Mouse (Mus musculus) ES-E14 (cell line): ENCODE measurements around the gene Lims1. TPM values are rescaled to one million over a fixed set of nuclear protein-coding genes. Genes with fewer than 3 reads are reported as not detected.

Experiments
- DNase-seq: peaks from one replicate; pipeline ENCODE4 v3.0.0-alpha.2; 2013; ENCODE audit warnings: low read depth, low spot score
- H3K27ac ChIP-seq: 2 replicates; pipeline ENCODE4 v1.5.1; 2012; ENCODE audit warnings: low read depth, mild to moderate bottlenecking, low read length, moderate library complexity, mixed read lengths; ENCODE audit not compliant: poor library complexity, insufficient read depth, severe bottlenecking
- H3K36me3 ChIP-seq: 2 replicates; pipeline ENCODE4 v1.6.1; 2012; ENCODE audit warnings: mild to moderate bottlenecking, low read length, moderate library complexity, mixed read lengths; ENCODE audit not compliant: control insufficient read depth, poor library complexity, insufficient read depth, severe bottlenecking
- H3K4me1 ChIP-seq, 2 experiments: fragments of 150-350 bp in 1 of 2; sonication (generic) in 1 of 2; 2 replicates each; pipeline ENCODE4 v1.6.1; 2012; ENCODE audit warnings: low read length in 2 of 2, mild to moderate bottlenecking in 1 of 2, mixed read lengths in 1 of 2; ENCODE audit not compliant: control insufficient read depth in 2 of 2, insufficient read depth in 2 of 2, poor library complexity in 1 of 2
- H3K4me3 ChIP-seq, 2 experiments: fragments of 150-350 bp in 1 of 2; sonication (generic) in 1 of 2; 2 replicates each; pipeline ENCODE4 v1.5.1; 2012; ENCODE audit warnings: low read length in 2 of 2, low read depth in 1 of 2, mild to moderate bottlenecking in 1 of 2, mixed read lengths in 1 of 2; ENCODE audit not compliant: insufficient read depth in 1 of 2, poor library complexity in 1 of 2, severe bottlenecking in 1 of 2
- H3K9ac ChIP-seq: 2 replicates; pipeline ENCODE4 v1.6.1; 2012; ENCODE audit warnings: low read depth, mild to moderate bottlenecking, low read length, mixed read lengths; ENCODE audit not compliant: poor library complexity, insufficient read depth, severe bottlenecking
- H3K9me3 ChIP-seq: fragments of 150-350 bp; sonication (generic); 2 replicates; pipeline ENCODE4 v1.6.1; 2012; ENCODE audit warnings: low read depth, mild to moderate bottlenecking, low read length; ENCODE audit not compliant: control insufficient read depth, insufficient read depth
- CHD2 ChIP-seq: IDR thresholded peaks from 2 replicates; pipeline ENCODE4 v1.6.1; 2014; ENCODE audit warnings: mild to moderate bottlenecking, low read depth, low read length, inconsistent platforms
- HCFC1 ChIP-seq: IDR thresholded peaks from 2 replicates; pipeline ENCODE4 v1.6.1; 2012; ENCODE audit warnings: low read length, inconsistent platforms, borderline replicate concordance; ENCODE audit not compliant: insufficient read depth
- MAFK ChIP-seq: IDR thresholded peaks from 2 replicates; pipeline ENCODE4 v1.6.1; 2014; ENCODE audit warnings: mild to moderate bottlenecking, low read depth, low read length, inconsistent platforms; ENCODE audit not compliant: insufficient read depth
- ZC3H11A ChIP-seq: IDR thresholded peaks from 2 replicates; pipeline ENCODE4 v1.6.1; 2012; ENCODE audit warnings: low read depth, mild to moderate bottlenecking, inconsistent platforms, low read length, borderline replicate concordance
- ZNF384 ChIP-seq: IDR thresholded peaks from 2 replicates; pipeline ENCODE4 v1.6.1; 2012; ENCODE audit warnings: low read depth, low read length, inconsistent platforms
- in situ Hi-C, 2 experiments: fragments of 600-800 bp; cut with MboI; formaldehyde crosslinking; loops; one replicate each; pipeline ENCODE4 v1.15.1; 2025; ENCODE audit warnings: low sequenced_read_pairs in 2 of 2, inconsistent platforms in 1 of 2; ENCODE audit not compliant: unreplicated experiment in 2 of 2
- total RNA-seq: library from RNA; depleted of rRNA; stranded (reverse); fragments of 300-350 nt; gene quantifications from 2 replicates; pipeline ENCODE4 v1.2.3, GENCODE M21; 2012

The Lims1 gene
- total RNA-seq, 1 experiment = 51.0 TPM

DNA sequence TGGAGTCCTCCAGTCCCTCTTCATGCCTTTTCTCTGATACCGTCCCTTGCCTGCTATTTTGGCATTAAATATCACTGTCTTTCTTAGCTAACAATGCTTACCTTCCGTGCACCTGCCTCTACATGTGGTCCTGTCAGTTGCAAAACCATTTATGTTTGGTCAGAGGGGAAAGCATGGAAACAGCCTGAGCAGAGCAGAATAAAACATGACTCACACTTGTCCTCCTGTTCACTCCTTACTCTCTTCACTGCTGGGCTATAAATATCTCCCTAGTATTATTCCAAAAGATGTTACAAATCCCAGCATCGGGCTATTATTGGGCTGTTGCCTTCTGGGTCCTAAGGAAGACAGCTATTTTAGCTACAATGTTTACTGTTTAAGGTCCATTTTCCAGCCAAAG is 78.6 kb downstream of the Lims1 start:
- Histone ChIP-seq H3K4me1 (no peaks in the 10 kb centered on the region), H3K9ac (no peak overlapping the region), H3K27ac (no peak overlapping the region), H3K4me3 (no peak overlapping the region), H3K36me3 (peaks cover 2% of the 10 kb centered on the region; the same call in 1 of the 2 replicates), H3K9me3 (no peaks in the 10 kb centered on the region)
- no peak for DNase-seq
- no peak for TF ChIP-seq HCFC1
- no peak for TF ChIP-seq CHD2
- TF ChIP-seq ZC3H11A = no peak
- TF ChIP-seq ZNF384 = no peak
- in situ Hi-C loops = no loop called here

DNA sequence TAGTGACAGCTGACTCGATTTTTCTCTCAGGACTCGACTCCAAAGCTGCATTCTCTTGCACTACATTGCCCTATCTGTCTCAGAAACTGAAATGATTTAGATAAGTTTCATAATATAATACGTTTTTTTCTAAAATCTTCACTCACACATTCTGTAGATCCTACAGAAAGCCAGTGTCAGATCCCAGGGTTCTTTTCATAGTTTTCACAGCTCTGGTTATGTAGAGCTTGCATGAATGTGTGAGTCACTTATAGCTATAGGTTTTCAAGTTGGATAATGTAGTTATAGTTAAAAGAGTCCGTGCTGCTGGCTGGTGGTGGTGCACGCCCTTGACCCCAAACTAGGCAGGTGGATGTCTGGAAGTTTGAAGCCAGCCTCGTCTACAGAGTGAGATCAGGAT is 81.4 kb downstream of the Lims1 start:
- Histone ChIP-seq H3K9ac (no peak overlapping the region), H3K36me3 (no peaks in the 10 kb centered on the region), H3K4me1 (no peaks in the 10 kb centered on the region), H3K4me3 (no peak overlapping the region), H3K27ac (no peak overlapping the region), H3K9me3 (no peaks in the 10 kb centered on the region)
- in situ Hi-C loops = no loop called here
- DNase-seq = no peak
- TF ChIP-seq HCFC1 (no peak), CHD2 (no peak), ZNF384 (no peak), MAFK (no peak), ZC3H11A (no peak)

DNA sequence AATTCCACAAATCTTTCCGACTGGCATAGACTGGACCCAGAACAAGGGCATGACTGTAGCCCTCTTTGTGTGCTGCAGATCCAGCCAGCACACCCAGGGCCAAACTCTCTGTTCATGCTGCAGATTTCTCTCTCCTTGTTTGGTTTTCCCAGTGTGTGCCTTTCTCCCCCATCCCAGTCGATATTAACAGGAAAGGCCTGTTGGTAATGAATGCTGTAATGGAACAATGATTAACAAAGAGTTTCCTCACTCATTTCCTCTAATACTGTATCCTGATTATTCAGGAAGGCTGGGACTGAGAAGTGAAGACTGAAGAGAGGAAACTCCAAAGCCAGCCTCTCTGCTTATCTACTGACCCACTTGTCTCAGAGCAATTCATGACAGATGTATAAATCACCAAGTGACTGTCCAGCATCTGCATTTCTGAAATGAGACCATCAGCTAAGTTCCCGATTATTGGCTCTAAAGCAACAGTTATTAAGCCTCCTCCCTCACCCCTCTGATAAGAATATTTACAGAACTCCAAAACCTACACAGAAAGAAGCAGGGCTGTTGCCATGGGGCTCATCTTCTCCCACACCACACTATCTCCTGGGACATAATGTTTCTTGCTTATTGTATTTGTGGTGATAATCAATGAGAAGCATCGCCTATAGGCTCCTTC is 82.2 kb downstream of the Lims1 start:
- H3K27ac ChIP-seq = no peak overlapping the region
- no peaks in the 10 kb centered on the region for H3K4me1 ChIP-seq
- no peak overlapping the region for H3K9ac ChIP-seq
- no peaks in the 10 kb centered on the region for H3K36me3 ChIP-seq
- H3K9me3 ChIP-seq = no peaks in the 10 kb centered on the region
- TF ChIP-seq MAFK = no peak
- TF ChIP-seq HCFC1 = no peak
- TF ChIP-seq ZC3H11A = no peak
- TF ChIP-seq ZNF384 = no peak
- TF ChIP-seq CHD2 = no peak
- DNase-seq = no peak
- in situ Hi-C loops = no loop called here
- no peak overlapping the region for H3K4me3 ChIP-seq

DNA sequence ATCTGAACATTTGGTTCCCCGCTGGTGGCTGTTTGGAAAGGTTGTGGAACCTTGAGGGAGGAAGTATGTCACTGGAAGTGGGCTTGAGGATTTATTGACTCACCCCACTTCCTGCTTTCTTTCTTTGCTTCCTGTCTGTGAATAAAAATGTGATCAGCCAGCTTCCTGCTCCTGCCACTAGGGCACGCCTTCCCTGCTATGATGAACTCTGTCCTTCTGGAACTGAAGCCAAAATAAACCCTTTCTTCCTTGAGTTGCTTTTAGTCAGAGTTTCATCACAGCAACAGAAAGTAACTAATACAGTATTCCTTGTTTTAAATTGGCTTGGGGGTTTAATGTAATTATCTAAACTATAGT is 82.7 kb downstream of the Lims1 start:
- Histone ChIP-seq H3K9ac (no peak overlapping the region), H3K4me3 (no peak overlapping the region), H3K4me1 (no peaks in the 10 kb centered on the region), H3K36me3 (no peaks in the 10 kb centered on the region), H3K9me3 (no peaks in the 10 kb centered on the region), H3K27ac (no peak overlapping the region)
- in situ Hi-C loops = no loop called here
- no peak for DNase-seq
- TF ChIP-seq ZC3H11A (no peak), MAFK (no peak), HCFC1 (no peak), ZNF384 (no peak), CHD2 (no peak)

DNA sequence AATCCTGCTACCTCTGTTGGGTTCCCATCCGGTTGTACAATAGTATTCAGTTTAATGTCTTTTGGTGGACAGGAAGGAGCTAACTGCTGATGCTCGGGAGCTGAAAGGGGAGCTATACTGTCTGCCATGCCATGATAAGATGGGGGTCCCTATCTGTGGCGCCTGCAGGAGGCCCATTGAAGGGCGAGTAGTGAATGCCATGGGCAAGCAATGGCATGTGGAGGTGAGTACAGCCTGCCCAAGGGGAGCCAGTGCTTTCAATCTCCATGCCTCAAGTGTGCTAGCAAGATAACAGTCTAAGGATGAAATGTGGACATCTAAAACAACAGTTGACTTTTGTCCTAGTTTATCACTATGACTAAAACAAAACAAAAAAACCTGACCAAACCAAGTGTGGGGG is 89.1 kb downstream of the Lims1 start:
- no peaks in the 10 kb centered on the region for H3K9me3 ChIP-seq
- no peak overlapping the region for H3K9ac ChIP-seq
- in situ Hi-C loops = no loop called here
- peaks cover 5% of the 10 kb centered on the region; the same call in 1 of the 2 replicates for H3K36me3 ChIP-seq
- H3K27ac ChIP-seq = no peak overlapping the region
- H3K4me3 ChIP-seq = no peak overlapping the region
- no peak for TF ChIP-seq CHD2
- TF ChIP-seq ZNF384 = no peak
- no peak for TF ChIP-seq HCFC1
- TF ChIP-seq ZC3H11A = no peak
- no peak for TF ChIP-seq MAFK
- DNase-seq = no peak
- no peaks in the 10 kb centered on the region for H3K4me1 ChIP-seq
